Mouse (Mus musculus) heart, embryonic 12.5 days (tissue): ENCODE data around the gene Mknk1. TPM values are rescaled to one million over a fixed set of nuclear protein-coding genes. Genes with fewer than 3 reads are reported as not detected.

Source experiments
- ATAC-seq: fragments of 200-750 bp; cut with Nextera tagmentation; 2 replicates; pipeline ENCODE4 v1.8.0; 2017; ENCODE audit warnings: moderate TSS enrichment, moderate library complexity; ENCODE audit not compliant: insufficient number of reproducible peaks, low FRiP score
- H3K27ac ChIP-seq: fragments of 300-500 bp; sonication (generic); 2 replicates; pipeline ENCODE4 v1.5.1; 2016; ENCODE audit warnings: mild to moderate bottlenecking, moderate library complexity; ENCODE audit not compliant: poor library complexity, severe bottlenecking
- H3K27me3 ChIP-seq: fragments of 300-500 bp; sonication (generic); replicated peaks from 2 replicates; pipeline ENCODE4 v1.6.1; 2016; ENCODE audit warnings: mild to moderate bottlenecking, moderate library complexity
- H3K36me3 ChIP-seq: fragments of 300-500 bp; sonication (generic); 2 replicates; pipeline ENCODE4 v1.6.1; 2016; ENCODE audit warnings: mild to moderate bottlenecking, moderate library complexity
- H3K4me1 ChIP-seq: fragments of 300-500 bp; sonication (generic); replicated peaks from 2 replicates; pipeline ENCODE4 v1.6.1; 2016; ENCODE audit warnings: mild to moderate bottlenecking
- H3K4me2 ChIP-seq: fragments of 300-500 bp; sonication (generic); 2 replicates; pipeline ENCODE4 v1.6.1; 2016; ENCODE audit warnings: mild to moderate bottlenecking, moderate library complexity
- H3K4me3 ChIP-seq: fragments of 300-500 bp; sonication (generic); 2 replicates; pipeline ENCODE4 v1.5.1; 2016; ENCODE audit warnings: mild to moderate bottlenecking
- H3K9ac ChIP-seq: fragments of 300-500 bp; sonication (generic); 2 replicates; pipeline ENCODE4 v1.6.1; 2016; ENCODE audit warnings: mild to moderate bottlenecking, moderate library complexity
- H3K9me3 ChIP-seq: fragments of 300-500 bp; sonication (generic); replicated peaks from 2 replicates; pipeline ENCODE4 v1.6.1; 2016; ENCODE audit warnings: mild to moderate bottlenecking, moderate library complexity
- whole genome bisulfite sequencing: fragments of 180-500 bp; shearing (Covaris S2); methylation state at CpG from one replicate; pipeline ENCODE4 v1.1.7; 2016; 5-methylcytosine and 5-hydroxymethylcytosine counted together
- polyA plus RNA-seq: library from polyadenylated mRNA; unstranded; fragments of >200 nt; fragmentation: Nextera tagmentation; extraction: Ambion mirVana; gene quantifications from 2 replicates; pipeline ENCODE4 v1.2.1, GENCODE M21; 2016

Gene Mknk1
- polyA plus RNA-seq, 1 experiment from 2014 or later, result 21.6 TPM

GRCm38 (mm10) chr4:115825271-115825670 lies 13.7 kb upstream of the Mknk1 start:
- Histone ChIP-seq H3K9ac (no peak overlapping the region), H3K27me3 (no peaks in the 10 kb centered on the region), H3K4me3 (no peak overlapping the region), H3K9me3 (no peaks in the 10 kb centered on the region), H3K4me1 (peaks cover 72% of the 10 kb centered on the region), H3K27ac (no peak overlapping the region), H3K36me3 (no peaks in the 10 kb centered on the region), H3K4me2 (no peak overlapping the region)
- 76% methylated on average over 2 of the region's 2 CpGs for WGBS
- ATAC-seq, result no peak

GRCm38 (mm10) chr4:115827066-115827465 lies 11.9 kb upstream of the Mknk1 start:
- H3K4me2 ChIP-seq, result peak overlapping the region; percentile 82
- peaks cover 63% of the 10 kb centered on the region for H3K4me1 ChIP-seq
- no peak for ATAC-seq
- H3K9me3 ChIP-seq, result no peaks in the 10 kb centered on the region
- 73% methylated on average over 3 of the region's 3 CpGs for WGBS
- no peak overlapping the region for H3K9ac ChIP-seq
- no peak overlapping the region for H3K27ac ChIP-seq
- peaks cover 13% of the 10 kb centered on the region for H3K36me3 ChIP-seq
- 0 out of 2 replicates have a peak overlapping the region, but pooled peaks have one; percentile 78 for H3K4me3 ChIP-seq
- no peaks in the 10 kb centered on the region for H3K27me3 ChIP-seq

- peak overlapping the region; percentile 82 for H3K9ac ChIP-seq
- H3K4me2 ChIP-seq, result peak overlapping the region; percentile 82
- peaks cover 17% of the 10 kb centered on the region for H3K36me3 ChIP-seq
- no peaks in the 10 kb centered on the region for H3K9me3 ChIP-seq
- 10% methylated on average over 4 of the region's 4 CpGs for WGBS
- ATAC-seq, result no peak
- H3K4me3 ChIP-seq, result peak overlapping the region; percentile 78
- H3K27me3 ChIP-seq, result no peaks in the 10 kb centered on the region
- H3K4me1 ChIP-seq, result peaks cover 59% of the 10 kb centered on the region
- peak overlapping the region; percentile 74; the same call in 1 of the 2 replicates for H3K27ac ChIP-seq
These were observed 11.5 kb upstream of the Mknk1 start for GRCm38 (mm10) chr4:115827535-115827887.

- under 1% methylated on average over 57 of the region's 57 CpGs for WGBS
- Histone ChIP-seq H3K4me3 (peak within 1 kb of the TSS; percentile 78), H3K27ac (peak within 1 kb of the TSS; percentile 74), H3K9me3 (no peaks in the 10 kb centered on the region), H3K9ac (peak within 1 kb of the TSS; percentile 82), H3K4me1 (peaks cover 54% of the 10 kb centered on the region), H3K27me3 (no peaks in the 10 kb centered on the region), H3K4me2 (peak within 1 kb of the TSS; percentile 82), H3K36me3 (peaks cover 22% of the 10 kb centered on the region)
- ATAC-seq, result peak; percentile 95
These were observed 11.0 kb upstream of the Mknk1 start, which contains the start of gene Mob3c for GRCm38 (mm10) chr4:115827888-115828571. Gene Mob3c, plus strand, starts transcription at chr4:115828092.

- no peaks in the 10 kb centered on the region for H3K27me3 ChIP-seq
- H3K4me1 ChIP-seq, result peaks cover 48% of the 10 kb centered on the region
- no peak overlapping the region for H3K27ac ChIP-seq
- peak overlapping the region; percentile 82 for H3K9ac ChIP-seq
- H3K36me3 ChIP-seq, result peaks cover 23% of the 10 kb centered on the region
- 3% methylated on average over 8 of the region's 8 CpGs for WGBS
- ATAC-seq, result no peak
- peak overlapping the region; percentile 78 for H3K4me3 ChIP-seq
- H3K4me2 ChIP-seq, result peak overlapping the region; percentile 82
- no peaks in the 10 kb centered on the region for H3K9me3 ChIP-seq
These were observed 10.5 kb upstream of the Mknk1 start for GRCm38 (mm10) chr4:115828572-115828902.

- no peak overlapping the region for H3K4me3 ChIP-seq
- no peak overlapping the region for H3K9ac ChIP-seq
- peaks cover 31% of the 10 kb centered on the region for H3K4me1 ChIP-seq
- no peaks in the 10 kb centered on the region for H3K27me3 ChIP-seq
- no peak for ATAC-seq
- 51% methylated on average over 5 of the region's 5 CpGs for WGBS
- no peak overlapping the region for H3K27ac ChIP-seq
- H3K4me2 ChIP-seq, result no peak overlapping the region
- peaks cover 43% of the 10 kb centered on the region for H3K36me3 ChIP-seq
- no peaks in the 10 kb centered on the region for H3K9me3 ChIP-seq
These were observed 8.5 kb upstream of the Mknk1 start for GRCm38 (mm10) chr4:115830491-115830890.

- Histone ChIP-seq H3K36me3 (peaks cover 46% of the 10 kb centered on the region), H3K4me1 (peaks cover 30% of the 10 kb centered on the region), H3K4me3 (no peak overlapping the region), H3K27me3 (no peaks in the 10 kb centered on the region), H3K4me2 (no peak overlapping the region), H3K9ac (no peak overlapping the region), H3K9me3 (no peaks in the 10 kb centered on the region), H3K27ac (no peak overlapping the region)
- 89% methylated on average over 22 of the region's 22 CpGs for WGBS
- no peak for ATAC-seq
These were observed 7.8 kb upstream of the Mknk1 start for GRCm38 (mm10) chr4:115831221-115831620.

- peaks cover 46% of the 10 kb centered on the region for H3K36me3 ChIP-seq
- ATAC-seq, result no peak
These were observed 7.0 kb upstream of the Mknk1 start for GRCm38 (mm10) chr4:115832040-115832439.

GRCm38 (mm10) chr4:115835576-115835975 lies 3.4 kb upstream of the Mknk1 start:
- Histone ChIP-seq H3K27me3 (no peaks in the 10 kb centered on the region), H3K4me3 (no peak overlapping the region), H3K4me1 (peaks cover 10% of the 10 kb centered on the region; the same call in 1 of the 2 replicates), H3K9me3 (no peaks in the 10 kb centered on the region), H3K27ac (no peak overlapping the region), H3K4me2 (no peak overlapping the region), H3K36me3 (peaks cover 46% of the 10 kb centered on the region), H3K9ac (0 out of 2 replicates have a peak overlapping the region, but pooled peaks have one; percentile 0)
- ATAC-seq, result no peak
- WGBS, result 63% methylated on average over 2 of the region's 2 CpGs

More at GRCm38 (mm10) chr4:115832040-115832439, 7.0 kb upstream of the Mknk1 start:
- Histone ChIP-seq H3K27me3 (no peaks in the 10 kb centered on the region), H3K27ac (no peak overlapping the region), H3K4me1 (peaks cover 29% of the 10 kb centered on the region), H3K9ac (no peak overlapping the region), H3K4me2 (no peak overlapping the region), H3K9me3 (no peaks in the 10 kb centered on the region), H3K4me3 (no peak overlapping the region)
- 43% methylated on average over 2 of the region's 2 CpGs for WGBS

GRCm38 (mm10) chr4:115838196-115838595 lies 802 bp upstream of the Mknk1 start:
- Histone ChIP-seq H3K9ac (no peak overlapping the region), H3K4me3 (peak overlapping the region; percentile 65), H3K27me3 (no peaks in the 10 kb centered on the region), H3K4me2 (peak overlapping the region; percentile 75), H3K9me3 (no peaks in the 10 kb centered on the region), H3K36me3 (peaks cover 24% of the 10 kb centered on the region), H3K4me1 (peaks cover 7% of the 10 kb centered on the region; the same call in 1 of the 2 replicates), H3K27ac (no peak overlapping the region)
- 81% methylated on average over 4 of the region's 4 CpGs for WGBS
- no peak for ATAC-seq

- peak overlapping the region; percentile 75 for H3K4me2 ChIP-seq
- H3K4me1 ChIP-seq, result peaks cover 7% of the 10 kb centered on the region; the same call in 1 of the 2 replicates
- peak overlapping the region; percentile 65 for H3K4me3 ChIP-seq
- no peak overlapping the region for H3K9ac ChIP-seq
- no peak for ATAC-seq
- no peaks in the 10 kb centered on the region for H3K9me3 ChIP-seq
- 57% methylated on average over 4 of the region's 4 CpGs for WGBS
- no peaks in the 10 kb centered on the region for H3K27me3 ChIP-seq
- no peak overlapping the region for H3K27ac ChIP-seq
- H3K36me3 ChIP-seq, result peaks cover 9% of the 10 kb centered on the region
These were observed 958 bp downstream of the Mknk1 start for GRCm38 (mm10) chr4:115839956-115840355.
